Mouse (Mus musculus) spleen, adult 2 months (tissue): ENCODE measurements around the gene Kmt2d. TPM values are rescaled to one million over a fixed set of nuclear protein-coding genes. Genes with fewer than 3 reads are reported as not detected.
A peak's percentile ranks its signal among the peaks of the same experiment; 100 is the strongest.

Experiments used
- DNase-seq, 2 experiments: peaks; one replicate each; pipeline versions ENCODE4 v3.0.0 to v3.0.0-alpha.2; 2012 to 2021; ENCODE audit warnings: low spot score in 2 of 2, low read depth in 1 of 2
- H3K27ac ChIP-seq: fragments of 200-500 bp; 2 replicates; pipeline ENCODE4 v1.5.1; 2012; ENCODE audit warnings: low read length, inconsistent platforms; ENCODE audit not compliant: insufficient read depth
- H3K27me3 ChIP-seq: fragments of 200-500 bp; 2 replicates; pipeline ENCODE4 v1.6.1; 2012; ENCODE audit warnings: mild to moderate bottlenecking, moderate library complexity, low read length, inconsistent platforms; ENCODE audit not compliant: control insufficient read depth, insufficient read depth
- H3K36me3 ChIP-seq: fragments of 200-500 bp; 2 replicates; pipeline ENCODE4 v1.6.1; 2012; ENCODE audit warnings: mild to moderate bottlenecking, low read length, inconsistent platforms; ENCODE audit not compliant: control insufficient read depth, insufficient read depth
- H3K4me1 ChIP-seq: fragments of 200-500 bp; 2 replicates; pipeline ENCODE4 v1.6.1; 2011; ENCODE audit warnings: inconsistent platforms; ENCODE audit not compliant: control insufficient read depth, insufficient read depth, insufficient read length
- H3K4me3 ChIP-seq: fragments of 200-500 bp; 2 replicates; pipeline ENCODE4 v1.5.1; 2011; ENCODE audit warnings: mild to moderate bottlenecking, inconsistent platforms; ENCODE audit not compliant: insufficient read depth, insufficient read length; ENCODE audit errors: extremely low read depth
- CTCF ChIP-seq: fragments of 200-500 bp; IDR thresholded peaks from 2 replicates; pipeline ENCODE4 v1.5.1; 2011; ENCODE audit warnings: mild to moderate bottlenecking, inconsistent platforms; ENCODE audit not compliant: insufficient read depth, insufficient read length, insufficient replicate concordance; ENCODE audit errors: extremely low read depth
- POLR2A ChIP-seq: fragments of 200-500 bp; IDR thresholded peaks from 2 replicates; pipeline ENCODE4 v1.6.1; 2011; ENCODE audit warnings: low read depth, low read length, inconsistent platforms
- WGBS: fragments of 180-500 bp; shearing (Covaris S2); methylation state at CpG from one replicate; pipeline ENCODE4 v1.1.7; 2018; 5-methylcytosine and 5-hydroxymethylcytosine counted together
- polyA plus RNA-seq: library from polyadenylated mRNA; depleted of rRNA; stranded (reverse); fragments of >200 nt; gene quantifications from 2 replicates; pipeline ENCODE4 v1.2.3, GENCODE M21; 2012

The Kmt2d gene
- polyA plus RNA-seq, 1 experiment: 58.7 TPM

DNA sequence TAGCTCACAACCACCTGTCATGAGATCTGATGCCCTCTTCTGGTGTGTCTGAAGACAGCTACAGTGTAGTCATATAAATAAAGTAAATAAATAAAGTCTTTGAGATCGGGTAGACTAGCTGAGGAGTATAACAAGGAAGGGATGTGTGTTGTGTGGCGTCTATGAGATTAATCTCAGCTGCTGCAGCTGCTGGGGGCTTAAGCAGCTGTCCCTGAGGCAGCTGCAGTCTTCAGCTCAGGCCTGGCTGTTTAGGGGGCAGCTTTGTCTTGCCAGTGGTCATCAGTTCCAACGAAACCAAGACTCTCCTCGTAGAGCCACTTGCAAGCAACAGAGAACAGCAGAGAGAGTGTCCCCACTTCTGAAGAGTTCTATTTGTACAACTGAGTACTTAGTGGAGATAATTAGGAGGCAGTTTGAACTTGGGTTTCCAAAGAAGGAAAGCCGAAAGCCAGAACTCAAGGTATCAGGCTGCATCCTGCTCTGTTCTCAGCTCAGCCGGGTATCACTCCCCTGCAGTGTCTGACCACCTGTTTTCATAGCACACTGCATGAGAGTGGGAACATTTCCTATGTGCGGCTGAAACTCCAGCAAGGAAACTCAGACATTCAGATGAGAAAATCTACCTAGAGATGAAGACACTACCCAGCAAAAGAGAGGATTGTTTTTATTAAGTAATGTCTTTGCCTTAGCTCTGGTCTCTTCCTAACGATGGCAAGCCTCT lies 15.8 kb upstream of the Kmt2d start:
- no peak for DNase-seq
- H3K4me3 ChIP-seq: no peak overlapping the region
- no peaks in the 10 kb centered on the region for H3K4me1 ChIP-seq
- no peak overlapping the region for H3K27ac ChIP-seq
- 78% methylated on average over 8 of the region's 8 CpGs for whole genome bisulfite sequencing
- H3K36me3 ChIP-seq: no peaks in the 10 kb centered on the region
- no peaks in the 10 kb centered on the region for H3K27me3 ChIP-seq
- no peak for TF ChIP-seq CTCF
- no peak for TF ChIP-seq POLR2A

DNA sequence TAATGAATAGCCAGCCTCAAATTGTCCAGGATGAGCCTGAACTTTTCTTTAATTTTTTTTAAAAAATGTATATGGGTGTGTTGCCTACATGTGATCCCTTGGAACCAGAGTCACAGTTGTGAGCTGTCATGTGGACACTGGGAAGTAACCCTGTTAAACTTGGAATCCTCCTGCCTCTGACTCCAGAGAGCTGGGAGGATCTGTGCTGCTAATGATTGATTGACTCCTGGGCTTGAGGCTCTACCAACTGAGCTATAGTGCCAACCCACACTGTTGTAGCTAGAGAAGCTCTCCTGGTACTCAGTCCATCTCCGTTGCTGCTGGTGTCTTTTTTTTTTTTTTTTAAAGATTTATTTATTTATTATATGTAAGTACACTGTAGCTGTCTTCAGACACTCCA lies 13.1 kb upstream of the Kmt2d start:
- 95% methylated on average over 1 of the region's 1 CpGs for WGBS
- no peak for TF ChIP-seq POLR2A
- TF ChIP-seq CTCF: no peak
- Histone ChIP-seq H3K27ac (no peak overlapping the region), H3K27me3 (no peaks in the 10 kb centered on the region), H3K4me1 (peaks cover 3% of the 10 kb centered on the region; the same call in 1 of the 2 replicates), H3K4me3 (no peak overlapping the region), H3K36me3 (no peaks in the 10 kb centered on the region)
- no peak for DNase-seq

DNA sequence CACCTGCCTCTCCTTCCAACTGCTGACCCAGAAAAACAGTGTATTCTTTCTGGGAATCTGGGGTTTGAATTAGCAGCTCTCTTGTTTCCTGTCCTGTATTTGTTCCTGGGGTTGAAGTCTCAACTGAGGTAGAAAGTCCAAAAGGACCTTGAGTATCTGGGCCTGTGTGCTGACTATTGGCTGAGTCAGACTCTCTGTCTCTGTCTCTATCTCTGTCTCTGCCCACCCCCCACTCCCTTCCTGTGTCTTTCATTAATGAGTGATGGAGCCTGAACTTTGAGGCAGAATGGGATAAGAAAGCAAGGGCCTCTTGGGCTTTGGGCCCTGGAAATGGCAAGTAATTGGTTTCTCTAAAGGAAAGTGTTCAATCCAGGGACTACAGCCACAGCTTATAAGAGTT lies 12.7 kb upstream of the Kmt2d start:
- Histone ChIP-seq H3K4me1 (peaks cover 3% of the 10 kb centered on the region; the same call in 1 of the 2 replicates), H3K36me3 (no peaks in the 10 kb centered on the region), H3K4me3 (no peak overlapping the region), H3K27ac (no peak overlapping the region), H3K27me3 (no peaks in the 10 kb centered on the region)
- TF ChIP-seq CTCF (no peak), POLR2A (no peak)
- no peak for DNase-seq

DNA sequence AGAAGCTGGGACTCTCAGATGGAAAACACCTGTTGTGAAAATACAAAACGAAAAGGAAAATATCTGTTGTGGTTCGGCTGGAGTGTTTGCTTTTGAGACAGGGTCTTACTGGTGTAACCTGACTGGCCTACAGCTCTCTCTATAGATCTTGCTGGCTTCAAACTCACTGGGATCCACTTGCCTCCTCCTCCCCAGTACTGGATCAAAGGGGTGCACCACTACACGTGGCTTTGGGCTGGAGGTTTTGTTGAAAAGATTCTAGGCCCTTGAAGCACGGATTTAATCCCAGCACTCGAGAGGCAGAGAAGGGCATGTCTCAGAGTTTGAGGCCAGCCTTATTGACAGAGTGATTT lies 10.6 kb upstream of the Kmt2d start:
- Histone ChIP-seq H3K4me1 (peaks cover 3% of the 10 kb centered on the region; the same call in 1 of the 2 replicates), H3K27me3 (no peaks in the 10 kb centered on the region), H3K36me3 (no peaks in the 10 kb centered on the region), H3K27ac (no peak overlapping the region), H3K4me3 (no peak overlapping the region)
- 22% methylated on average over 5 of the region's 5 CpGs for WGBS
- TF ChIP-seq POLR2A (no peak), CTCF (no peak)
- DNase-seq: no peak

DNA sequence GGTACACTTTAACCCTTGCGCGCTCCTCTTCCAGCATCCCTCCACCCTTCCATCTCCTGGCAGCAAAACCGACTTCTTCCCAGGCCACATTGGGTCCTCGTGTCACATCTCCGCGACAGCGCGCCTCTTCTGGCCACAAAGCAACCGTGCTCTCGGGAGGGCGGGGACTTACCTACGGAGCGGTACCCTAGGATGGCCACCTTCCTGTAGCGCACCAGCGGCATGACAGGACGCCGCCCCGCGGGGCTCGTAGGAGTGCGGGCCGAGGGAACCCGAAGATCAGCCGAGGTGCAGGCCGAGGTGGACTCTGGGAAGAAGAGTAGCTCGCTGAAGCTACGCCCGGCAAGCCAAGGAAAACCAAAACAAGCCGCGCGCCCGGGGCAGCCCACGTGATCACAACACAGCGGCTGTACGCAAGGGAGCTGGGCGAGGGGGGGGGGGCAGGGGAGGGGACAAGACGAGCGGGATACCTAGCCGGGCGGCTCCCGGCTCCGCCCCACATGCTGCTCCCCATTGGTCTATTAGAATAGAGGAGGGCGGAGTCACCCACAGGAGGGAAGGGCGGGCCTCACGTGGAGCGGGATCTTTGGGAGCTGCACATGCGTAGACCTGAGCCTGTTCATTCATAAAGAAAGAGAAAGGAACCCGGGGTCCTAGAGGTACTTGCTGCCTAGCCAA lies 10.1 kb upstream of the Kmt2d start:
- peak; percentile 88 for DNase-seq
- no peak for TF ChIP-seq POLR2A
- no peak for TF ChIP-seq CTCF
- Histone ChIP-seq H3K4me1 (peaks cover 3% of the 10 kb centered on the region; the same call in 1 of the 2 replicates), H3K27ac (peak overlapping the region; percentile 83), H3K36me3 (no peaks in the 10 kb centered on the region), H3K27me3 (no peaks in the 10 kb centered on the region), H3K4me3 (peak overlapping the region; percentile 74)
- under 1% methylated on average over 48 of the region's 48 CpGs for WGBS

DNA sequence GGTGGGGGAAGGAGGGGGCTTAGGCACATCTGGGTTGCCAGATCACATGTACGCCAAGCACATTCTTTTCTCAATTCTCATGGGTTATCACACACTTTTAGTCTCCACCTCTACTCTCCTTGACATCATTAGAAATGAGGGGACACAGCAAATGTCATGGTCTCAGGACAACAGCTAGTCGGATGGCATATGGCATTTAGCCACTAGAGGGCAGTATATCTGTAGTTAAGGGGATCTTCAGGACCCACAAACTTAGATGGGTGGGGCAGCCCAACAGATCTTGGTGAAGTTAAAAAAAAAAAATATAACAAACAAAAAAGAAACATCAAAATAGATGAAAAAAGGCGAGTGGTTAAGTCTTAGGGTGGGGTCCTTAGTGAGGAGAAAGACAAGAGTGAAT lies 6.3 kb upstream of the Kmt2d start:
- peak; percentile 63 to 65 for DNase-seq
- peaks cover 3% of the 10 kb centered on the region; the same call in 1 of the 2 replicates for H3K4me1 ChIP-seq
- no peaks in the 10 kb centered on the region for H3K27me3 ChIP-seq
- H3K36me3 ChIP-seq: no peaks in the 10 kb centered on the region
- no peak overlapping the region for H3K27ac ChIP-seq
- no peak for TF ChIP-seq POLR2A
- TF ChIP-seq CTCF: peak; percentile 40; the same call in 1 of the 2 replicates
- WGBS: 22% methylated on average over 3 of the region's 3 CpGs
- H3K4me3 ChIP-seq: no peak overlapping the region
